Mouse (Mus musculus): ENCODE results near the gene 5730522E02Rik. TPM values are rescaled to one million over a fixed set of nuclear protein-coding genes. Genes with fewer than 3 reads are reported as not detected.

5730522E02Rik gene
- polyA plus RNA-seq, 1 experiment from 2014 or later, result 6.1 TPM

DNA sequence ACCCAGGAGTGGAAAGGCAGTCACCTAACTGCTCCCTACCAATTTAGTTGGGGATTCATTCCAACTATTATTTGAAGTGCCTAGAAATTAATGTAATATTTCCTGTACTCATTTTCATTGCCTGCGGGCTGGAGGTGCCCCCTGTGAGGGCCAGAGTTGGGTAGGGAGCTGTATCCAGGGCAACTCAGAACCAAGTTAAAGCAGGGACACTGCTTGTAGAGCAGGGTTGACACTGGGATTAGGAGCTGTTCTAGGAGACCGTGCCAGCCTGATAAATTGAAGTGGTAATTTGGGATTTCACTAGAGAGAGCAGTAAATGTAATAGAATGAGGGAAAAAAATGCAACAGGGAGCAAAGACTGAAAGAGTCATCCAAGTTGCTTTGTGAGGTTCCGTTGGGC, 51.5 kb downstream of the 5730522E02Rik start:
- Histone ChIP-seq H3K4me3 (ENCODE audit: low read depth, low read length) (no peak overlapping the region), H3K4me2 (ENCODE audit: low read depth, low read length, severe bottlenecking) (no peak overlapping the region), H3K36me3 (ENCODE audit: control insufficient read depth, insufficient read depth, low read length) (no peaks in the 10 kb centered on the region), H3K9ac (ENCODE audit: low read length) (no peak overlapping the region), H3K27ac (ENCODE audit: low read depth, low read length) (no peak overlapping the region), H3K9me3 (ENCODE audit: control insufficient read depth, low read length) (no peaks in the 10 kb centered on the region), H3K4me1 (replicated peaks; ENCODE audit: control insufficient read depth, insufficient read depth, low read length) (no peaks in the 10 kb centered on the region), H3K27me3 (ENCODE audit: control insufficient read depth, insufficient read depth, low read length) (no peaks in the 10 kb centered on the region)
- DNase-seq (ENCODE audit: low spot score) (no peak), ATAC-seq (replicated peaks; ENCODE audit: low FRiP score) (no peak)
- WGBS, result 72% methylated on average over 3 of the region's 3 CpGs

DNA sequence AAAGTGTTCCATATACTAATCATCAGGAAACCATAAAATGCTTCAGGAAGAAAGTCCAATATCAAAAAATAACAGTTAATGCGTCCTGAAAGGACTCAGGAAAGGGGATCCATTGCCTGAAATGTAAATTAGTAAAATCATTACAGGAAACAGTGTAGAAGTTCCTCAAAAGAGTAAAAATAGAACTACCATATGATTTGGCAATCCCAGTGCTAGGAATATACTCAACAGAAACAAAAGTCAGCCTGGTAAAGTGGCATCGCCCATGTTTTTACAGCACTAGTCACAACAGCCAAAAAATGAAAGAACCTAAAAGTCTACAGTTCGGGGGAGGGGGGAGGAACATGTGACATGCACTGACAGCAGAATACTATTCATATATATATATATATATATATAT, 70.5 kb downstream of the 5730522E02Rik start:
- no peak overlapping the region for H3K4me2 ChIP-seq (ENCODE audit: low read depth, low read length, severe bottlenecking)
- no peak for ATAC-seq (replicated peaks; ENCODE audit: low FRiP score)
- H3K4me1 ChIP-seq (replicated peaks; ENCODE audit: control insufficient read depth, insufficient read depth, low read length), result no peaks in the 10 kb centered on the region
- H3K9me3 ChIP-seq (ENCODE audit: control insufficient read depth, low read length), result no peaks in the 10 kb centered on the region
- no peak overlapping the region for H3K4me3 ChIP-seq (ENCODE audit: low read depth, low read length)
- H3K36me3 ChIP-seq (ENCODE audit: control insufficient read depth, insufficient read depth, low read length), result no peaks in the 10 kb centered on the region
- H3K27ac ChIP-seq (ENCODE audit: low read depth, low read length), result no peak overlapping the region
- H3K9ac ChIP-seq (ENCODE audit: low read length), result no peak overlapping the region
- DNase-seq (ENCODE audit: low spot score), result no peak
- 89% methylated on average over 3 of the region's 3 CpGs for WGBS
- no peaks in the 10 kb centered on the region for H3K27me3 ChIP-seq (ENCODE audit: control insufficient read depth, insufficient read depth, low read length)

DNA sequence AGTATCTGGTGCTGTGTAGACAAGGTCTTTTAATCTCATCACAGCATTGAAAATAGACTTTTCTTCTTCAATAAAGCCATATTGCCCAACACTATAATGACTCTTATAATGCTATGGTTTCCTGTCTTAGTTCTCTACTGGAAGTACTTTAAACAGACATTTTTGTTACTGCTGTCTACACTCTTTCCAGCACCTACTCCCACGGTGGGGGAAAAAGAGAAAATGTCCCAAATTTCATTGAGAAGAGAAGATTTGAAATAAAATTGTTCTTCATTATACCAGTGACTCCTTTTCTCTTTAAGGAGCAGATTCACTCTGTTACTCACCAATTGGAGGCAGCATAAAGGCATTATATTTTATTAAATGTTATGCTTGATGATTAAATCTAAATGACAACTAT, 72.5 kb downstream of the 5730522E02Rik start:
- Histone ChIP-seq H3K27ac (ENCODE audit: low read depth, low read length) (no peak overlapping the region), H3K36me3 (ENCODE audit: control insufficient read depth, insufficient read depth, low read length) (no peaks in the 10 kb centered on the region), H3K27me3 (ENCODE audit: control insufficient read depth, insufficient read depth, low read length) (no peaks in the 10 kb centered on the region), H3K4me2 (ENCODE audit: low read depth, low read length, severe bottlenecking) (no peak overlapping the region), H3K9ac (ENCODE audit: low read length) (no peak overlapping the region), H3K9me3 (ENCODE audit: control insufficient read depth, low read length) (no peaks in the 10 kb centered on the region), H3K4me3 (ENCODE audit: low read depth, low read length) (no peak overlapping the region), H3K4me1 (replicated peaks; ENCODE audit: control insufficient read depth, insufficient read depth, low read length) (no peaks in the 10 kb centered on the region)
- ATAC-seq (replicated peaks; ENCODE audit: low FRiP score), result no peak
- WGBS, result 83% methylated on average over 1 of the region's 1 CpGs
- no peak for DNase-seq (ENCODE audit: low spot score)

DNA sequence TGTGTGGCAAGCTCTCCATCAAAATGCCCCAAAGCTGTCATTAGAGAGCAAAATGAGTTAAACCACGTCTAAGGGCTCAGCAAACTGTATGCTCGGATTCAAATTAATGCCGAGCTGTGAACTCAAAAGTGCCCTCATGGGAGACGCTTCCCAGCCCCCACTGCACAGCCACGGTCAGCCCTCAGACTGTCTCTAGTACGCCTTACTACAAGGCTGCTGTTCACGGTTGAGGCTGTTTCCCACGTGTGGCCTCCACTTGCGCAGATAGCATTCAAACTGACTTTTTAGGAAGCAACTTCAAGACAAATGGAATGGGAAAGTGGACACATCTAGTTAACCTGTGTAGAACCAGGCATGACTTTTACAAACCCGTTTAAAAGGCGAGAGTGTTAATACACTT, 79.7 kb downstream of the 5730522E02Rik start:
- WGBS, result 45% methylated on average over 11 of the region's 11 CpGs
- no peaks in the 10 kb centered on the region for H3K36me3 ChIP-seq (ENCODE audit: control insufficient read depth, insufficient read depth, low read length)
- no peaks in the 10 kb centered on the region for H3K9me3 ChIP-seq (ENCODE audit: control insufficient read depth, low read length)
- no peaks in the 10 kb centered on the region for H3K27me3 ChIP-seq (ENCODE audit: control insufficient read depth, insufficient read depth, low read length)
- no peak for ATAC-seq (replicated peaks; ENCODE audit: low FRiP score)
- peak; percentile 49 for DNase-seq (ENCODE audit: low spot score)
- H3K9ac ChIP-seq (ENCODE audit: low read length), result no peak overlapping the region
- H3K4me1 ChIP-seq (replicated peaks; ENCODE audit: control insufficient read depth, insufficient read depth, low read length), result no peaks in the 10 kb centered on the region; the same call in 1 of the 2 replicates
- no peak overlapping the region for H3K27ac ChIP-seq (ENCODE audit: low read depth, low read length)
- H3K4me2 ChIP-seq (ENCODE audit: low read depth, low read length, severe bottlenecking), result no peak overlapping the region
- no peak overlapping the region for H3K4me3 ChIP-seq (ENCODE audit: low read depth, low read length)

DNA sequence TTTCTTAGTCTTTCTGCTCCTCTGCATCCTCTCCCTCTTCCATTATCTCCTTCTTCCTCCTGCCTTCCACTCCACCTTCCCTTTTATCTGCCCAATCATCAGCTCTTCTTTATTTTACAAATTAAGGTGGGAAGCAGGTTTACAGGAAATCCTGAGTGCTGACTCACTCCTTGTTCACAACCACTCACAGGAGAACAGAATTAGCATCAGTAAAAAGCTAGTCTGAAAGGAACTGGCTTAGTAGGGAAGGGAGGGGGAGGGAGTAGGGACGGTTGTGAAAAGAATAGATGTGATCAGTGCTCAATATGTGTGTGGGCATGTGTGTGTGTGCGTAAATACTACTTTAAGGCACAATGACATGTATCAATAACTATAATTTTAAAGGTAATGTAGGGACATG, 81.5 kb downstream of the 5730522E02Rik start:
- H3K4me3 ChIP-seq (ENCODE audit: low read depth, low read length), result no peak overlapping the region
- ATAC-seq (replicated peaks; ENCODE audit: low FRiP score) (no peak), DNase-seq (ENCODE audit: low spot score) (no peak)
- H3K9ac ChIP-seq (ENCODE audit: low read length), result no peak overlapping the region
- no peaks in the 10 kb centered on the region; the same call in 1 of the 2 replicates for H3K4me1 ChIP-seq (replicated peaks; ENCODE audit: control insufficient read depth, insufficient read depth, low read length)
- no peak overlapping the region for H3K4me2 ChIP-seq (ENCODE audit: low read depth, low read length, severe bottlenecking)
- H3K36me3 ChIP-seq (ENCODE audit: control insufficient read depth, insufficient read depth, low read length), result no peaks in the 10 kb centered on the region
- 38% methylated on average over 2 of the region's 2 CpGs for WGBS
- H3K9me3 ChIP-seq (ENCODE audit: control insufficient read depth, low read length), result no peaks in the 10 kb centered on the region
- H3K27ac ChIP-seq (ENCODE audit: low read depth, low read length), result no peak overlapping the region
- no peaks in the 10 kb centered on the region for H3K27me3 ChIP-seq (ENCODE audit: control insufficient read depth, insufficient read depth, low read length)

DNA sequence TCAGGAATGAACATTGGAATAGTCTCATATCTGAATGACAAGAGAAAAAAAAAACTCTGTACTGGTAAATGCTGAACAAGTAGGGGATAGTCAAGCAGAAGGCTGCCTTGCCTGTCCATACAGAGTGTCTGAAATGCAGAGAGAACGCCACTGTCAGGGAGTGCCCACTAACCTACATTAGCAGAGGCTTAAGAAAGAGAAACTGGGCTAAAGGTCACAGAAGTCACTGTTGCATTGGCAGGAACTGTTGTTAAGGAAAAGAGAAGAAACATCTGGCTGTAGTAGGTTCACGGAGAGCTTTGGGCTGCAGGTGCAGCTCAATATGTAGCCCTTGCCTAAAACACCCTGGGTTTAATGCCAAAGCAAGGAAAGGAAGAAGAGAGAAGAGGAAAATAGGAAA, 82.2 kb downstream of the 5730522E02Rik start:
- ATAC-seq (replicated peaks; ENCODE audit: low FRiP score) (no peak), DNase-seq (ENCODE audit: low spot score) (no peak)
- H3K9ac ChIP-seq (ENCODE audit: low read length), result no peak overlapping the region
- H3K36me3 ChIP-seq (ENCODE audit: control insufficient read depth, insufficient read depth, low read length), result no peaks in the 10 kb centered on the region
- 54% methylated on average over 2 of the region's 2 CpGs for WGBS
- no peak overlapping the region for H3K27ac ChIP-seq (ENCODE audit: low read depth, low read length)
- no peak overlapping the region for H3K4me3 ChIP-seq (ENCODE audit: low read depth, low read length)
- H3K27me3 ChIP-seq (ENCODE audit: control insufficient read depth, insufficient read depth, low read length), result no peaks in the 10 kb centered on the region
- H3K4me1 ChIP-seq (replicated peaks; ENCODE audit: control insufficient read depth, insufficient read depth, low read length), result no peaks in the 10 kb centered on the region; the same call in 1 of the 2 replicates
- H3K4me2 ChIP-seq (ENCODE audit: low read depth, low read length, severe bottlenecking), result no peak overlapping the region
- H3K9me3 ChIP-seq (ENCODE audit: control insufficient read depth, low read length), result no peaks in the 10 kb centered on the region

DNA sequence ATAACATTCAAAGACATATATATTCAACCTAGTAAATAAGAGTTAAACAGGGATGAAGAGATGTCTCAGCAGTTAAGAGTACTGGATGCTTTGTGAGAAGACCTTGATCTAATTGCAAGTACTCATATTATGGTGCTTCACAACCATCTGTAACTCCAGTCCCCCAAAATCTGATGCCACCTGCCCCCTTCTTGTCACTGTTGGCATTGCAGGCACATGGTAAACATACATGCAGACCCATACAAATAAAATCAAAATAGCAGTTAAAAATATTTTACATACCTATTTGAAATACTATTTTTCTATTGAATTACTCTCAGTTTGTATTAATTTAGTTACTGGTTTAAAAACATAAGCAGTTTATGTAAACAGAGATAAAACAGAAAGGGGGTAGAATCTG, 84.6 kb downstream of the 5730522E02Rik start:
- Histone ChIP-seq H3K36me3 (ENCODE audit: control insufficient read depth, insufficient read depth, low read length) (no peaks in the 10 kb centered on the region), H3K27ac (ENCODE audit: low read depth, low read length) (no peak overlapping the region), H3K9me3 (ENCODE audit: control insufficient read depth, low read length) (no peaks in the 10 kb centered on the region), H3K4me1 (replicated peaks; ENCODE audit: control insufficient read depth, insufficient read depth, low read length) (no peaks in the 10 kb centered on the region; the same call in 1 of the 2 replicates), H3K27me3 (ENCODE audit: control insufficient read depth, insufficient read depth, low read length) (no peaks in the 10 kb centered on the region), H3K9ac (ENCODE audit: low read length) (no peak overlapping the region), H3K4me3 (ENCODE audit: low read depth, low read length) (no peak overlapping the region), H3K4me2 (ENCODE audit: low read depth, low read length, severe bottlenecking) (no peak overlapping the region)
- DNase-seq (ENCODE audit: low spot score) (no peak), ATAC-seq (replicated peaks; ENCODE audit: low FRiP score) (no peak)

DNA sequence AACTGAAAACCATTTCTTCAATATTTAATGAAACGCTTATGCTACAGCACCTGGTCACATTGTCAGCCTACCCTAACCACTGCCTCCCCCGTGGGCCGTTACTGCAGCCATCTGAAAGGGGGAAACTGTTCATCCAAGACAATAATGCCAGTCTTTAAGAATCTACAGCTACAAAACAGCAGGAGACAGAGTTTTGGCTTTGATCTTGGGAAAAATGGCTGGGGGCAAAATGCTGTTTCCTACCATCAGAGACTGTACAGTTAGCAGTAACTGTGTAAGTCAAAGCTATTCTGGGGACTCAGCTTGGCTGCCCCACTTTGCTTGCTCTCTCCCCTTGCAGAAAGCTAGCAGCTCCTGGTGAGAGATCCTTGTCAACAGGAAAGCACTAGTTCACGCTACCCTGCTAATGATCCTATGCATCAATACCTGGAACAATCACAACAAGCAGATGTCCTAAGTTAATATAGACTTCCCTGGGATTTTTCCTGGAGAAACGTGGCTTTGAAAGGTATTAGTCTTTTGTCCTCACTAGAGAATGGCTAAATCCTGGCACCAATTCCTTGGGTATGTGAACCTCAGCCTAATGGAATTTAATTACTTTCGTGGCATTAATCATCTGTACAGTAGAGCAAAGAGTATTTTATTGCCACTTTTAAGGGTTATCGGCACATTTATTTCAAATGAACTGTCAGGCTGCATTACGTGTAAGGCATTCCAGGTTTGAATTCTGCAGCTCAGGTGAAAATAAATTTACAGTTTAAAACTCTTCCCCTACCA, 89.6 kb downstream of the 5730522E02Rik start:
- 62% methylated on average over 8 of the region's 8 CpGs for WGBS
- Histone ChIP-seq H3K9me3 (ENCODE audit: control insufficient read depth, low read length) (no peaks in the 10 kb centered on the region), H3K27me3 (ENCODE audit: control insufficient read depth, insufficient read depth, low read length) (no peaks in the 10 kb centered on the region), H3K4me2 (ENCODE audit: low read depth, low read length, severe bottlenecking) (no peak overlapping the region), H3K27ac (ENCODE audit: low read depth, low read length) (no peak overlapping the region), H3K4me3 (ENCODE audit: low read depth, low read length) (no peak overlapping the region), H3K9ac (ENCODE audit: low read length) (no peak overlapping the region), H3K36me3 (ENCODE audit: control insufficient read depth, insufficient read depth, low read length) (no peaks in the 10 kb centered on the region), H3K4me1 (replicated peaks; ENCODE audit: control insufficient read depth, insufficient read depth, low read length) (peaks cover 2% of the 10 kb centered on the region; the same call in 1 of the 2 replicates)
- ATAC-seq (replicated peaks; ENCODE audit: low FRiP score) (0 out of 2 replicates have a peak, but pooled peaks have one; percentile 27), DNase-seq (ENCODE audit: low spot score) (no peak)

DNA sequence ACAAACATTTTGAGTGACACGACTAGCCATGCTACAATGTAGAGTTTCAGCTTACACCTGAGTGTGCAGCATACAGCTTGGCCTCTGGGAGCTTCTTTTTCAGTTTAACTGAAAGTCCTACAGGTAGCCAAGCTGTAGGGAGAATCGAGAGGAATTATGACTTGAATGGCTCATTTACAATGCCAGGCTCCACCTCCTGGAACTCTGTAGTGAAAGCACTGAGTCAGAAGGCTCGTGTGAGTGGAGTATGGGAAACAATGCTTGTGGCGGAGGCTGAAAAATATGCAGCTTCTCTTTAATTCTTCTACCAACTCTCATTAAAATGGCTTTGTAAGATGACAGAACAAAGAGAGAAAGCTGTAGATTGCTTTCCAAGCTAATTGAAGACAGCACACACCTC, 92.9 kb downstream of the 5730522E02Rik start:
- no peaks in the 10 kb centered on the region for H3K9me3 ChIP-seq (ENCODE audit: control insufficient read depth, low read length)
- DNase-seq (ENCODE audit: low spot score), result no peak
- no peak for ATAC-seq (replicated peaks; ENCODE audit: low FRiP score)

More for the DNA sequence above, 92.9 kb downstream of the 5730522E02Rik start:
- 48% methylated on average over 4 of the region's 4 CpGs for WGBS
- Histone ChIP-seq H3K4me3 (ENCODE audit: low read depth, low read length) (no peak overlapping the region), H3K4me2 (ENCODE audit: low read depth, low read length, severe bottlenecking) (no peak overlapping the region), H3K36me3 (ENCODE audit: control insufficient read depth, insufficient read depth, low read length) (no peaks in the 10 kb centered on the region), H3K4me1 (replicated peaks; ENCODE audit: control insufficient read depth, insufficient read depth, low read length) (peaks cover 2% of the 10 kb centered on the region; the same call in 1 of the 2 replicates), H3K27me3 (ENCODE audit: control insufficient read depth, insufficient read depth, low read length) (no peaks in the 10 kb centered on the region), H3K27ac (ENCODE audit: low read depth, low read length) (no peak overlapping the region), H3K9ac (ENCODE audit: low read length) (no peak overlapping the region)

All from forebrain, embryonic 11.5 days (tissue).